ENCODE assay signal across 8 mouse cellular contexts in genomic region chr12:105785000-105785774, GRCm38 (mm10). TPM values are rescaled to one million over a fixed set of nuclear protein-coding genes. Genes with fewer than 3 reads are reported as not detected.
DNase-seq lines count a peak whose midpoint lies in the region; ATAC-seq and TF ChIP-seq lines count a peak whose summit lies in the region.

No protein-coding gene starts in this region.

- H3K9ac ChIP-seq in hindbrain, postnatal 0 days (replicated peaks; ENCODE audit: low read length) = peak overlapping the region; percentile 82
- H3K9ac ChIP-seq in limb, embryonic 13.5 days = peak overlapping the region; percentile 95
- H3K9ac ChIP-seq in midbrain, embryonic 12.5 days (replicated peaks) = peak overlapping the region; percentile 91

- H3K9me3 ChIP-seq in hindbrain, postnatal 0 days (ENCODE audit: low read length) = no peaks in the 10 kb centered on the region
- H3K9me3 ChIP-seq in limb, embryonic 13.5 days = no peaks in the 10 kb centered on the region
- no peaks in the 10 kb centered on the region for H3K9me3 ChIP-seq in midbrain, embryonic 12.5 days

- peak overlapping the region; percentile 100 for H3K27ac ChIP-seq in bone marrow macrophage, adult 2 months (ENCODE audit: insufficient read depth, low read depth, low read length)
- H3K27ac ChIP-seq in gastrocnemius, adult 2 months = peak overlapping the region; percentile 98
- H3K27ac ChIP-seq in hindbrain, postnatal 0 days = peak overlapping the region; percentile 97
- peak overlapping the region; percentile 97 for H3K27ac ChIP-seq in limb, embryonic 13.5 days
- H3K27ac ChIP-seq in midbrain, embryonic 12.5 days (replicated peaks) = peak overlapping the region; percentile 96

- WGBS in hindbrain, postnatal 0 days = under 1% methylated on average over 35 of the region's 53 CpGs
- under 1% methylated on average over 35 of the region's 53 CpGs for WGBS in limb, embryonic 13.5 days
- under 1% methylated on average over 33 of the region's 53 CpGs for WGBS in midbrain, embryonic 12.5 days

- DNase-seq in embryo, embryonic 10 days (ENCODE audit: low spot score) = peak; percentile 65
- no peak for DNase-seq in embryo, embryonic 9.5 days (ENCODE audit: extremely low spot score)
- DNase-seq in gastrocnemius, adult 2 months = peak; percentile 85
- DNase-seq in hindbrain, postnatal 0 days (ENCODE audit: low spot score) = peak; percentile 71
- DNase-seq in spleen, postnatal 14 days (ENCODE audit: low spot score in 2 of 2) = peak; percentile 47 to 67

- H3K4me3 ChIP-seq in bone marrow macrophage, adult 2 months (ENCODE audit: insufficient read depth, low read length) = peak overlapping the region; percentile 93
- peak overlapping the region; percentile 78 for H3K4me3 ChIP-seq in gastrocnemius, adult 2 months
- peak overlapping the region; percentile 93 for H3K4me3 ChIP-seq in hindbrain, postnatal 0 days (ENCODE audit: low read length)
- H3K4me3 ChIP-seq in limb, embryonic 13.5 days = peak overlapping the region; percentile 91
- peak overlapping the region; percentile 94 for H3K4me3 ChIP-seq in midbrain, embryonic 12.5 days

- H3K4me2 ChIP-seq in hindbrain, postnatal 0 days (ENCODE audit: low read depth, low read length) = peak overlapping the region; percentile 86
- H3K4me2 ChIP-seq in limb, embryonic 13.5 days (replicated peaks) = peak overlapping the region; percentile 83
- H3K4me2 ChIP-seq in midbrain, embryonic 12.5 days (replicated peaks) = peak overlapping the region; percentile 76

- H3K4me1 ChIP-seq in bone marrow macrophage, adult 2 months (ENCODE audit: control insufficient read depth, insufficient read depth, low read length) = peaks cover 30% of the 10 kb centered on the region
- H3K4me1 ChIP-seq in hindbrain, postnatal 0 days (ENCODE audit: insufficient read depth, low read length) = peaks cover 9% of the 10 kb centered on the region
- peaks cover 15% of the 10 kb centered on the region for H3K4me1 ChIP-seq in limb, embryonic 13.5 days
- H3K4me1 ChIP-seq in midbrain, embryonic 12.5 days = peaks cover 13% of the 10 kb centered on the region

- H3K27me3 ChIP-seq in hindbrain, postnatal 0 days (ENCODE audit: insufficient read depth, low read length) = no peaks in the 10 kb centered on the region
- no peaks in the 10 kb centered on the region for H3K27me3 ChIP-seq in limb, embryonic 13.5 days
- H3K27me3 ChIP-seq in midbrain, embryonic 12.5 days = no peaks in the 10 kb centered on the region

- no peak for TF ChIP-seq POLR2A in bone marrow macrophage, adult 2 months (IDR thresholded peaks at IDR 0.05; ENCODE audit: borderline replicate concordance, low read depth, low read length)

- TF ChIP-seq CTCF in bone marrow macrophage, adult 2 months (IDR thresholded peaks at IDR 0.05; ENCODE audit: low read depth, low read length) = no peak
- TF ChIP-seq CTCF in gastrocnemius, adult 2 months (IDR thresholded peaks at IDR 0.05) = no peak
- no peak for TF ChIP-seq CTCF in hindbrain, postnatal 0 days (IDR thresholded peaks at IDR 0.05; ENCODE audit: low read depth)

- ATAC-seq in hindbrain, postnatal 0 days = no peak; the same call in 1 of the 2 replicates
- ATAC-seq in limb, embryonic 13.5 days (ENCODE audit: low FRiP score, low read depth) = peak; percentile 73
- ATAC-seq in midbrain, embryonic 12.5 days (ENCODE audit: low FRiP score, low read depth) = peak; percentile 77; the same call in 1 of the 2 replicates

- intact Hi-C loops in gastrocnemius, adult 2 months (cut with DNase I) = no loop called here

- H3K36me3 ChIP-seq in hindbrain, postnatal 0 days (ENCODE audit: insufficient read depth, low read length) = no peaks in the 10 kb centered on the region
- 0 out of 2 replicates have a peak, but pooled peaks cover 3% of the 10 kb centered on the region for H3K36me3 ChIP-seq in limb, embryonic 13.5 days
- no peaks in the 10 kb centered on the region for H3K36me3 ChIP-seq in midbrain, embryonic 12.5 days

RNA-seq across cellular contexts. Expression of gene Papola, which starts 0.7 kb away (rescaled TPM):
- 131 and 144 TPM in 2 replicates for polyA plus RNA-seq in bone marrow macrophage, adult 2 months (2012; ENCODE audit: insufficient read depth, insufficient read length, missing spikeins)
- total RNA-seq in gastrocnemius, adult 2 months (2021) = 10 to 100 TPM; 70.0 to 88.1 TPM
- 73.2 and 84.1 TPM in 2 replicates for total RNA-seq in hindbrain, postnatal 0 days (2014; rRNA removed)
- polyA plus RNA-seq in hindbrain, postnatal 0 days (2015; fragmentation: Nextera tagmentation; extraction: Ambion mirVana) = 119 and 120 TPM in 2 replicates
- 220 and 242 TPM in 2 replicates for polyA plus RNA-seq in limb, embryonic 13.5 days (2015; fragmentation: Nextera tagmentation; extraction: Ambion mirVana)
- polyA plus RNA-seq in midbrain, embryonic 12.5 days (2016; fragmentation: Nextera tagmentation; extraction: Ambion mirVana) = 299 and 319 TPM in 2 replicates
